Mouse (Mus musculus): ENCODE results near the gene Acad11. TPM values are rescaled to one million over a fixed set of nuclear protein-coding genes. Genes with fewer than 3 reads are reported as not detected.

Gene Acad11
- polyA plus RNA-seq, 1 experiment from 2014 or later = 17.6 TPM

DNA sequence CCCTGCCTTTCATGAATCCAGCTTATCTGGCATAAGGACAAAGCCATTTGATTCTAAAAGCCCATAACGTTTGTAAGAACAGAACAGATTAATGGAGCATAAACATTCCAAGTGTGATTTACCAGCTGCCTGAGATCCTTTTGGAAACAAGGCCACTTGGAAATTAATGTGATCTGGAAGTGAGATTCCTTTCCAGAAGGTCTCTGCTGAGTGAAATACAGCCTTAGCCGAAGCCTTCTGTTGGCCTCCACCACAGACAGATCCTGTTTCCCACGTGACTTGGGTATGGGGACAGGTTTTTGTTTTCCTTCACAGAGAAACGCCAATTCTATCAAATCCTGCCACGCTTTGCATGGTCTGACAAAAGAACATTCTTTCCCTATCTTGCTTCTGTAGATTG, 60.4 kb downstream of the Acad11 start:
- H3K36me3 ChIP-seq (ENCODE audit: insufficient read depth, low read length) = no peaks in the 10 kb centered on the region
- no peaks in the 10 kb centered on the region for H3K9me3 ChIP-seq (replicated peaks; ENCODE audit: low read length)
- no peaks in the 10 kb centered on the region for H3K27me3 ChIP-seq (ENCODE audit: insufficient read depth, low read length)
- 0 out of 2 replicates have a peak overlapping the region, but pooled peaks have one; percentile 1 for H3K4me2 ChIP-seq (ENCODE audit: low read length)
- ATAC-seq (replicated peaks; ENCODE audit: low FRiP score, low read depth) (peak; percentile 42; the same call in 1 of the 2 replicates), DNase-seq (ENCODE audit: low spot score) (peak; percentile 96)
- TF ChIP-seq CTCF (IDR thresholded peaks at IDR 0.05; ENCODE audit: low read depth) = no peak
- no peak overlapping the region for H3K4me3 ChIP-seq (replicated peaks; ENCODE audit: low read depth, low read length)
- H3K4me1 ChIP-seq (replicated peaks; ENCODE audit: insufficient read depth, low read length) = peaks cover 5% of the 10 kb centered on the region
- WGBS = 13% methylated on average over 5 of the region's 5 CpGs
- no peak overlapping the region for H3K9ac ChIP-seq (ENCODE audit: low read depth, low read length)
- peak overlapping the region; percentile 77 for H3K27ac ChIP-seq

DNA sequence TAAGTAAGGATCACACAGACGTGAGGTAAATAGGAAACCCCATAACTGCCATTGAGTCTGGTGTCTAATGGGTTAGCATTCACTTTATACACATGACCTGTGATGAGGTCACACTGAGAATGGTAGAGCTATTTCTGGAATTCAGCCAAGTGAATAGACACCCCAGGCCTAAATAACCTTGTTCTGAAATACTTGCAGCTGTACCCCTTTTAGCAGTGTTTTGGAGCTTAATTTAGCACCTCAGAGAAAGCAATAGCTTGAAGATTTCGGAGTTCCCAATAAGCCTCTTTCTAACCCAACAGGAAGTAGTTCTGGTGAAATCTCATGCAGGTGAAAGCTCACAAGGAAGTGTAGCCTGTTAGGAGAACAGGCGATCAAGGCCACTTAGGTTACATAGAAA, 63.7 kb downstream of the Acad11 start, which contains the start of gene Ackr4:
TSS of gene Ackr4 (minus strand) at position 101 of the 400 bp plus-strand sequence.
- WGBS = 88% methylated on average over 3 of the region's 3 CpGs
- no peaks in the 10 kb centered on the region for H3K9me3 ChIP-seq (replicated peaks; ENCODE audit: low read length)
- H3K27me3 ChIP-seq (ENCODE audit: insufficient read depth, low read length) = no peaks in the 10 kb centered on the region
- no peak within 1 kb of the TSS for H3K4me3 ChIP-seq (replicated peaks; ENCODE audit: low read depth, low read length)
- no peak within 1 kb of the TSS for H3K9ac ChIP-seq (ENCODE audit: low read depth, low read length)
- no peaks in the 10 kb centered on the region for H3K36me3 ChIP-seq (ENCODE audit: insufficient read depth, low read length)
- DNase-seq (ENCODE audit: low spot score) = no peak
- H3K4me1 ChIP-seq (replicated peaks; ENCODE audit: insufficient read depth, low read length) = peaks cover 5% of the 10 kb centered on the region
- H3K4me2 ChIP-seq (ENCODE audit: low read length) = no peak within 1 kb of the TSS
- no peak for TF ChIP-seq CTCF (IDR thresholded peaks at IDR 0.05; ENCODE audit: low read depth)
- ATAC-seq (replicated peaks; ENCODE audit: low FRiP score, low read depth) = no peak
- H3K27ac ChIP-seq = no peak within 1 kb of the TSS

DNA sequence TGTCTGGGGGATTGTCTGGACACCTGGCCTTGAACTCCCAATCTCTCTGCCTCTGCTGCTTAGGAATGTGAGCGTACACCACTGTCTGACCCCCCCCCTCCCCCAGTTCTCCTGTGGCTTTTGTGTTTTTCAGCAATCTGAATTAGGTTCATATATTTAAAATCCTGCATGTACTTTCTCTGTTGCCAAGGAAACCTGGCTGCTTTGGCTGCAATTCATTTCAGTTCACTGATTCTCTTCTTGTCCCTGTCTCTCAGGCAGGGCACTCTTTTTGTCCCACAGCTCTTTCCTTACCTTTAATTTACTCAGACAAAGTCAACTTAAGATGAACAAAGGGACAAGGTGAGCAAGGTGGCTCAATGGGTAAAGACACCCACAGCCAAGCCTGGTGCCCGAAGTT, 64.9 kb downstream of the Acad11 start:
- no peak for ATAC-seq (replicated peaks; ENCODE audit: low FRiP score, low read depth)
- TF ChIP-seq CTCF (IDR thresholded peaks at IDR 0.05; ENCODE audit: low read depth) = no peak
- WGBS = 75% methylated on average over 2 of the region's 2 CpGs
- Histone ChIP-seq H3K27me3 (ENCODE audit: insufficient read depth, low read length) (no peaks in the 10 kb centered on the region), H3K4me3 (replicated peaks; ENCODE audit: low read depth, low read length) (no peak overlapping the region), H3K9ac (ENCODE audit: low read depth, low read length) (no peak overlapping the region), H3K4me1 (replicated peaks; ENCODE audit: insufficient read depth, low read length) (peaks cover 2% of the 10 kb centered on the region), H3K9me3 (replicated peaks; ENCODE audit: low read length) (no peaks in the 10 kb centered on the region), H3K4me2 (ENCODE audit: low read length) (no peak overlapping the region), H3K27ac (no peak overlapping the region), H3K36me3 (ENCODE audit: insufficient read depth, low read length) (no peaks in the 10 kb centered on the region)
- DNase-seq (ENCODE audit: low spot score) = no peak

GRCm38 (mm10) chr9:104130141-104130755, 67.1 kb downstream of the Acad11 start:
- Histone ChIP-seq H3K36me3 (ENCODE audit: insufficient read depth, low read length) (no peaks in the 10 kb centered on the region), H3K27ac (no peak overlapping the region), H3K4me3 (replicated peaks; ENCODE audit: low read depth, low read length) (no peak overlapping the region), H3K4me1 (replicated peaks; ENCODE audit: insufficient read depth, low read length) (no peaks in the 10 kb centered on the region; the same call in 1 of the 2 replicates), H3K4me2 (ENCODE audit: low read length) (no peak overlapping the region), H3K27me3 (ENCODE audit: insufficient read depth, low read length) (no peaks in the 10 kb centered on the region), H3K9me3 (replicated peaks; ENCODE audit: low read length) (no peaks in the 10 kb centered on the region), H3K9ac (ENCODE audit: low read depth, low read length) (no peak overlapping the region)
- no peak for ATAC-seq (replicated peaks; ENCODE audit: low FRiP score, low read depth)
- WGBS = 81% methylated on average over 9 of the region's 9 CpGs
- no peak for TF ChIP-seq CTCF (IDR thresholded peaks at IDR 0.05; ENCODE audit: low read depth)
- DNase-seq (ENCODE audit: low spot score) = peak; percentile 30

DNA sequence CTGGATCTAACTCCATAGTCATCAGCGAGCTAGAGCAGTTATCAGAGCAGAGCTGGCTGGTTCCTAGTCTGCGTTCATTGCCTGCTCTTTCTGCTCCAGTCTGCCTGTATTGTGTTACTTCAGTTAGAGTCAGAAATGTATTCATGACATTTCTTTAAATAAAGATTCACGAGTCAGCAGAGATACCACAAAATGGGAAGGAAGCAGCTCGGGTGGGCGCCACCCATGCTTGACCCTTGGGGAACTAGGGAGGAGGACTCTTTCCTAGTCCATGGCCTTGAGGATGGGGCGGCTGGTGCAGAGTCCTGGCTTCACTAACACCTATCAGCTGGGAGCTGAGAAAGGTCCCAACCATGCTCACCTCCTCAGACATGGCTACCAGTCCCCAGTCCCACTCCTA, 77.2 kb downstream of the Acad11 start:
- DNase-seq (ENCODE audit: low spot score) = no peak
- ATAC-seq (replicated peaks; ENCODE audit: low FRiP score, low read depth) = no peak
- Histone ChIP-seq H3K4me1 (replicated peaks; ENCODE audit: insufficient read depth, low read length) (no peaks in the 10 kb centered on the region), H3K9me3 (replicated peaks; ENCODE audit: low read length) (no peaks in the 10 kb centered on the region), H3K4me3 (replicated peaks; ENCODE audit: low read depth, low read length) (no peak overlapping the region), H3K4me2 (ENCODE audit: low read length) (no peak overlapping the region), H3K27me3 (ENCODE audit: insufficient read depth, low read length) (no peaks in the 10 kb centered on the region), H3K27ac (no peak overlapping the region), H3K36me3 (ENCODE audit: insufficient read depth, low read length) (no peaks in the 10 kb centered on the region), H3K9ac (ENCODE audit: low read depth, low read length) (no peak overlapping the region)
- 84% methylated on average over 6 of the region's 6 CpGs for WGBS
- TF ChIP-seq CTCF (IDR thresholded peaks at IDR 0.05; ENCODE audit: low read depth) = no peak

- no peaks in the 10 kb centered on the region for H3K27me3 ChIP-seq (ENCODE audit: insufficient read depth, low read length)
- H3K27ac ChIP-seq = no peak overlapping the region
- WGBS = 75% methylated on average over 14 of the region's 14 CpGs
- no peaks in the 10 kb centered on the region for H3K9me3 ChIP-seq (replicated peaks; ENCODE audit: low read length)
- no peak overlapping the region for H3K9ac ChIP-seq (ENCODE audit: low read depth, low read length)
- no peak overlapping the region for H3K4me2 ChIP-seq (ENCODE audit: low read length)
- TF ChIP-seq CTCF (IDR thresholded peaks at IDR 0.05; ENCODE audit: low read depth) = no peak
- H3K4me1 ChIP-seq (replicated peaks; ENCODE audit: insufficient read depth, low read length) = no peaks in the 10 kb centered on the region
- DNase-seq (ENCODE audit: low spot score) (no peak), ATAC-seq (replicated peaks; ENCODE audit: low FRiP score, low read depth) (no peak)
- H3K36me3 ChIP-seq (ENCODE audit: insufficient read depth, low read length) = no peaks in the 10 kb centered on the region
- H3K4me3 ChIP-seq (replicated peaks; ENCODE audit: low read depth, low read length) = no peak overlapping the region
Measured at GRCm38 (mm10) chr9:104142805-104143204, 79.6 kb downstream of the Acad11 start.

Data from kidney, postnatal 0 days (tissue).